Mouse (Mus musculus) cortical plate, adult 2 months (tissue): ENCODE data around the gene Unc50. TPM values are rescaled to one million over a fixed set of nuclear protein-coding genes. Genes with fewer than 3 reads are reported as not detected.

Source experiments
- H3K27ac ChIP-seq: fragments of 200-500 bp; 2 replicates; pipeline ENCODE4 v1.5.1; 2012; ENCODE audit warnings: low read length, control low read depth, inconsistent platforms; ENCODE audit not compliant: insufficient read depth
- H3K4me1 ChIP-seq: fragments of 200-500 bp; 2 replicates; pipeline ENCODE4 v1.6.1; 2011; ENCODE audit warnings: low read length; ENCODE audit not compliant: control insufficient read depth, insufficient read depth
- H3K4me3 ChIP-seq: fragments of 200-500 bp; 2 replicates; pipeline ENCODE4 v1.5.1; 2011; ENCODE audit warnings: mild to moderate bottlenecking, low read length, control low read depth; ENCODE audit not compliant: insufficient read depth
- CTCF ChIP-seq: fragments of 200-500 bp; IDR thresholded peaks from 2 replicates; pipeline ENCODE4 v1.5.1; 2011; ENCODE audit warnings: mild to moderate bottlenecking, control low read depth, low read length; ENCODE audit not compliant: insufficient read depth; ENCODE audit errors: extremely low read depth
- POLR2A ChIP-seq: fragments of 200-500 bp; IDR thresholded peaks from 2 replicates; pipeline ENCODE4 v1.6.1; 2011; ENCODE audit warnings: mild to moderate bottlenecking, low read length, control low read depth; ENCODE audit not compliant: insufficient read depth; ENCODE audit errors: extremely low read depth
- polyA plus RNA-seq: library from polyadenylated mRNA; depleted of rRNA; stranded (reverse); fragments of >200 nt; gene quantifications from 2 replicates; pipeline ENCODE4 v1.2.3, GENCODE M21; 2012

The Unc50 gene
- polyA plus RNA-seq, 1 experiment, result 82.7 TPM

DNA sequence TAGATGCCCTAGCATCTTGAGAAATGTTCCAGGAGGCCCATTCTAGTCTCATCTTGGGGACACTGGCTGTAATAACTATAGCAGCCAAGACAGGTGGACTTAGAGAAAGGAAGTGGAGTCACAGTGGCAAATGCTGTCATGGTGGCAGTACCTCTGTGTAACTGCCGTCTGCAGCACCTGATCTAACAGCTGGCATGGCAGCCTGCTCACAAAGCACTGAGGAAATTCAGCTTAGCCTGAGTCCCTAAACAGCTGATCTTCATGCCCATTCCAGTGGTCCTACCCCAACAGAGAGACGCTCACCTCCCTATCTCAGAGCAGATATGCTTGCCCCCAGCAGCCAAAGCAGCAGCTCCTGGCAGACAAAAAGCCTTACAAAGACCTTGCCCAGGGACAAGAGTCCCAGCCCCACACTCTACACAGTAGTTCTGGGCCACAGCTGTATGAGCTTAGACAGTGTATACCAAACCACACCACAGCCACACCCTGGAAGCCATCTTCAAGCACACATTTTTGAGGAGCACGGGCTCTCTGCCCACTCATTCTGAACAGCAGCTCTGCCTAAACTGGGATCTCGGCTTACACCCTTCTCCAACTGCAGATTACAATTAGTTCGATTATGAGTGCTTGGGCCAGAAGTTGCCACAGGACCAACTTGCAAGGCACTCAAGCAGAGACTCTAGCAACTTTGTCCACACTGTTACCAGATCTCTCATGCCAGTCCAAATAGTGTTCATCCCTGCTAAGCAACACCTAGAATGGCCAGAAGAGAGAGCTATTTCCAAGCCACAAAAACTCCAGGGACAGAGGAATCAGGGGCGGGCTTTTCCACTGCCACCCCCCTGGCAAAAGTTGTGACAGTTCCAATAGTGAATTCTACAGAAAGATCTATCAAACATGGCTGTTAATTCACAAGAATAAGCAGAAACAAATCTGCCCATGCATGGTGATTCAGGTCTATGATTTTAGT is 41.5 kb downstream of the Unc50 start:
- Histone ChIP-seq H3K4me1 (peaks cover 2% of the 10 kb centered on the region; the same call in 1 of the 2 replicates), H3K4me3 (no peak overlapping the region), H3K27ac (no peak overlapping the region)
- TF ChIP-seq CTCF, result peak; percentile 33; the same call in 1 of the 2 replicates
- TF ChIP-seq POLR2A, result no peak

DNA sequence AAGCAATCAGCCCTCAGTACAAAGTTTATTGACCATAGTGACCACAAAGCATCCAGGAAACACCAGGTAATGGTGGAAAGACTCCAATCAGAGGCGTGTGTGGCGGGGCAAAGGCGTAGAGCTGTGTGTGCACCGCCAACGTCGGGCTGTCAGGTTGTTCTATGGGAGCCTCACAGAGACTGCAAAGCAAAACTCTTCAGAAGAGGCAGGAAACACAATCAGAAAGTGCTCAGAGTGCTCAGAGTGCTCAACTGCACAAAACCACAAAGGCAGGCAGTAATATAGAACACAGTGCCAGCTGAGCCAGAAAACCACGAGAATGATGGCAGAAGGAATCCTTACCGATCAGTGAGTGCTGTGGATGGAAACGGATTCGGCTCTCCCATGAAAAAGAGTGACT is 43.3 kb downstream of the Unc50 start:
- no peak overlapping the region for H3K27ac ChIP-seq
- TF ChIP-seq CTCF, result no peak
- no peak for TF ChIP-seq POLR2A
- H3K4me3 ChIP-seq, result no peak overlapping the region
- H3K4me1 ChIP-seq, result peaks cover 2% of the 10 kb centered on the region; the same call in 1 of the 2 replicates

DNA sequence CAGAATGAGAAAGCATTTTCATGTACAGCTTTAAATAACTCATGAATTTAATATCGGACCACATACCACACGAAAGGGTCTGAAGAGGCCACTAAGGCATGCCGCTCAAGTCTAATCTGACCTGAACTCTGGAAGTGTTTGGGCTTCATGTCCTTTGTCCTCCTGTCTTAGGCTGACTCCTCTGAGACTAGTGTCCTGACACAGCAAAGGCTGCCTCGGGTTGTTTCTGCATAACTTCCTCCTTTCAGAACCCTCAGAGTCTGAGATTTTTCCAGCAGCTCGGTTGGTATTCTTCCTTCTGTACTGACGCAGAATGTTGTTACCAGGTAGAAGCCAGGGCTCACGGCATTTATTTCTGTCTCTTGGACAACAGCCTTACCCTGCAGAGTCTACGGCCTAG is 44.1 kb downstream of the Unc50 start:
- no peak overlapping the region for H3K27ac ChIP-seq
- TF ChIP-seq POLR2A (no peak), CTCF (no peak)

DNA sequence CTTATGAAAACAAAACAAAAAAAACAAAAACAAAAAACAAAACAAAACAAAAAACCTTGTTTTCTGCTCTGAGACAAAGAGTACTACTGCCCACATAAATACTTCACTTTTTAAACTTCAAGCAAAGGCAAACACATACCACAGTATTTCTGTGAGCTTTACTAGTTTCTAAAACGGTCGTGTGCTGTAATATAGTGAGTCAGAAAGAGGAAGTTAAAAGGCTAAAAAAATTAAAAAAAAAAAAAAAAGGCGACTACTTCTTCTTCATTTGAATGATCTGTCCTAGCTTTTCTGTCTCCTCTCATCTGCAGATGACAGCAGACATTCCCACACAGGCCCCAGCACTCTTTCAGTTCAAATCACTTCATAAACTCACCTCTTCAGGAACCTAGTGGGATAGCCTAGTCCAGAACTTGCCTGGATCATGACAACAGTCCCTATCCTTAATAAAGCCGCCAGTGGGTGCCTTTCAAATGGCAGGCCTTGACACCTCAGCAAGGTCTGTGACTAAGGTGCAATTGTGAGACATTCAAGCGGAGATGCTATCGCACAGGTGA is 44.8 kb downstream of the Unc50 start:
- no peak overlapping the region for H3K4me3 ChIP-seq
- peaks cover 2% of the 10 kb centered on the region; the same call in 1 of the 2 replicates for H3K4me1 ChIP-seq
- TF ChIP-seq POLR2A (no peak), CTCF (no peak)
- no peak overlapping the region for H3K27ac ChIP-seq

More for the DNA sequence above, 44.1 kb downstream of the Unc50 start:
- H3K4me3 ChIP-seq, result no peak overlapping the region
- H3K4me1 ChIP-seq, result peaks cover 2% of the 10 kb centered on the region; the same call in 1 of the 2 replicates

DNA sequence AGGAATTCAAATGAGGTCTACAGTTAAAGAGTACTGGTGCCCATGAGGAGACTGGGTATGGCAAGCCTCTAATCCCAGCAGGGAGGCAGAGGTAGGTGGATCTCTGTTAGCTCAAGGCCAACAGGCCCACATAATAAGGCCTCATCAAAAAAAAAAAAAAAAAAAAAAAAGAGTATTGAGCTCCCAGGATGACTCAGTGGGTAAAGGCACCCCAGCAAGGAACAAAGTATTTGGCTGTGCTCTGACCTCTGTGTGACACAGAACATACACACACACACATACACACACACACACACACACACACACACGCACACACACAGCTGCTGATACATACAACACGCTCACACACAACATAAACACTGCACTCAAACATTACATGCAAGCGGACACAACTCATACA is 45.4 kb downstream of the Unc50 start:
- H3K27ac ChIP-seq, result no peak overlapping the region

DNA sequence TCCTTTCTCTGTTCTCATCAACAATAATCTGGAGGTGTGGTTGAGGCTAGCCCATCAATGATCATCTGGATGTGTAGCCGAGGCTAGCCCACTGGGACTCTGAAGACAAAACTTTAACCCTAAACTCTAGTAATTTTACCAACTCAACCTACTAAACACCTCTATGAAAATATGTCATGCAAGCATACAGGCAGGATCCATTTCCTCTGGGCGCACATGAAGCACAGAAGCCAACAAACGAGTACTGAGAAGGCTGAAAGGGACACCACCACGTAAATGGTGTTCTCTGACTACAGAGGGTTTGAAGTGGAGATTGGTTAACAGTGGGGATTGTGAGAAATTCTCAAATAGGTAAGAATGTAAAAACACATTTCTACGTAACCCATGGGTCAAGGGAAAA is 47.3 kb downstream of the Unc50 start:
- Histone ChIP-seq H3K27ac (no peak overlapping the region), H3K4me3 (no peak overlapping the region)
- no peak for TF ChIP-seq CTCF
- no peak for TF ChIP-seq POLR2A

More for the DNA sequence above, 45.4 kb downstream of the Unc50 start:
- Histone ChIP-seq H3K4me3 (no peak overlapping the region), H3K4me1 (peaks cover 2% of the 10 kb centered on the region; the same call in 1 of the 2 replicates)
- TF ChIP-seq POLR2A, result no peak

DNA sequence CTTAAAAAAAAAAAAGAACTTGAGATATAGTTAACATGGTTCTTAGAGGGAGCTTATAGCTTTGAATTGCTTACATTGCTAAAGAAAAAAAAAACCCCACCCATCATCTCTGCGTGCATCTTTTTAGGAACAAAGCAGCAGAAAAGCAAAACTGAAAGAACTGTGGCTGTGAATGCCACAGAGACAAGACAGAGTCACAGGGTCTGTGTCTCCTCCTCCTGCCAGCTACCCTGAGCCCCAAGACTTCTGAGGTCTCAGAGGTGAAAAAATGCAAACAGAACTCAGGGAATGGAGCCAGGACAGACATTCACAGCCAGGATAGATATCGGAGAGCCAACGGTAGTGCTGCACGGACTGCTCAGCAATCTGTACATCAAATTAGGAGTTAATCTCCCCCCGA is 48.0 kb downstream of the Unc50 start:
- no peak overlapping the region for H3K27ac ChIP-seq
- no peak for TF ChIP-seq POLR2A
- TF ChIP-seq CTCF, result no peak

More for the DNA sequence above, 47.3 kb downstream of the Unc50 start:
- no peaks in the 10 kb centered on the region; the same call in 1 of the 2 replicates for H3K4me1 ChIP-seq

DNA sequence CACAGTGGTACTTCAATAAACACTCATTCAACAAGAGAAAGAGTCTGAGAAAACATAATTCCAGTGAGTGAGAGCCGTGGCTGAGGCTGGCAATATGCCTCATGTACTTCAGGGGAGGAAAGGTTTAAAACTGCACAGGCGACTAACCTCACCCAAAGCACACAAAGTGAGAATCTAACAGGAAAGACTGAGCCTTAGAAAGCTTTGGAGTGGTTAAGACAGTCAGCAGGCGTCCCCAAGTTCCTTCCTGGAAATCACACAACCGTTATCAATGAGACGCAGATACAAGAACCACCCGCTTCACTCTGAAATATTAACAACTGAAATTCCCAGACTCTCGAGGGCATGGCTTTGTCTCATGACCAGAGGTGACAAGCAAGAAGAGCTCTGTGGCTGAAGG is 48.5 kb downstream of the Unc50 start:
- Histone ChIP-seq H3K4me1 (no peaks in the 10 kb centered on the region; the same call in 1 of the 2 replicates), H3K27ac (no peak overlapping the region), H3K4me3 (no peak overlapping the region)
- no peak for TF ChIP-seq POLR2A
- no peak for TF ChIP-seq CTCF

More for the DNA sequence above, 48.0 kb downstream of the Unc50 start:
- H3K4me3 ChIP-seq, result no peak overlapping the region
- H3K4me1 ChIP-seq, result no peaks in the 10 kb centered on the region; the same call in 1 of the 2 replicates

DNA sequence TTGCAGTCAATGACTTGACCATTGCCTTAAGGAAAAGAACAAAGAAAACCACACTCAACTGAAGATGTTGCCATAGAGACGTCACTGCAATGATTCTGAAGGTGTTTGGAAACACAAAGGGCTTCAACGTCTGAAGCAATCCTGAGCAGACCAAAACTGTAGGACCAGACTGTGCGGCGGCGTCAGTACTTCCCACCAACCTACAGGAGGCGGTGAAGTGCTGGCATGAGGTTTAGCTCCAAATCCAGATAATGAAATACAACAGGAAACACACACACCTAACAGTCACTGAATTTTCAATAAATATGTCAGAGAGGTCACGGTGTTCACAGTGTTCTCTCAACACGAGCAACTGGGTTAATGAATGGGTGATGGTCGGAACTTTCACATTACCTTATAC is 49.1 kb downstream of the Unc50 start:
- H3K27ac ChIP-seq, result no peak overlapping the region
- no peak for TF ChIP-seq POLR2A
- peak; percentile 47 for TF ChIP-seq CTCF
- H3K4me3 ChIP-seq, result no peak overlapping the region
- no peaks in the 10 kb centered on the region; the same call in 1 of the 2 replicates for H3K4me1 ChIP-seq

DNA sequence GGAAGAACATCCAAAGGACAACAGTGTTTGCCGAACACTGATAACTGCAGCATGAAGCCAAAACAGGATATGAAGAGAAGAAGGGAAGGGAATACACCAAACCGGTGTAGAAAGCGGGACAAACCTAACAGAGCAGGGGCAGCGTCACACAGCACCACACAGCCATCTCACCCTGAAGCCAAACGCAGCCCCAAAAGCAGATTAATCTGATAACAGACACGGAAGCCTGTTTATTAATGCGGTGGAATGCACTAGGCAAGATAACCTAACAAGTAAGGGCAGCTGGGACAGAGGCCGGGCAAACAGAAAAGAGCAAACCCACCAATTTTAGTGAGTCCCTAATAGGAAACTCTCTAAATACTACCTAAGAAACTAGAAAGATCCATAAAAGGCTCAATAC is 49.8 kb downstream of the Unc50 start:
- no peaks in the 10 kb centered on the region; the same call in 1 of the 2 replicates for H3K4me1 ChIP-seq
- no peak for TF ChIP-seq POLR2A
- no peak for TF ChIP-seq CTCF
- H3K27ac ChIP-seq, result no peak overlapping the region
- H3K4me3 ChIP-seq, result no peak overlapping the region
